In genomic region chr2:153693413-153693812, GRCm38 (mm10) we compare ENCODE assay signal across 20 mouse cellular contexts. TPM values are rescaled to one million over a fixed set of nuclear protein-coding genes. Genes with fewer than 3 reads are reported as not detected.
DNase-seq lines count a peak whose midpoint lies in the region; ATAC-seq and TF ChIP-seq lines count a peak whose summit lies in the region.
"Not testable (repeated sequence)": the region's sequence is repeated elsewhere in the genome, so short reads cannot be mapped to it uniquely, and the experiment has no call there.
"Had no signal": no experiment of that assay in that cellular context is flagged by ENCODE, and none has a peak within 500 bp of the region (broad histone marks: within the 10 kb centered on the region; RNA-seq: fewer than 3 reads in every experiment).

No protein-coding gene starts in this region.

- H3K9me3 ChIP-seq in intestine, embryonic 15.5 days; kidney, embryonic 15.5 days (replicated peaks); kidney, postnatal 0 days (replicated peaks; ENCODE audit: low read length); liver, embryonic 12.5 days (replicated peaks); liver, embryonic 15.5 days (replicated peaks); liver, postnatal 0 days (ENCODE audit: low read length): not testable (repeated sequence)

- not testable (repeated sequence) for TF ChIP-seq CTCF in kidney, postnatal 0 days (IDR thresholded peaks at IDR 0.05; ENCODE audit: low read depth); liver, postnatal 0 days (IDR thresholded peaks at IDR 0.05; ENCODE audit: low read depth)

- TF ChIP-seq EP300 in liver, postnatal 0 days (IDR thresholded peaks at IDR 0.05; ENCODE audit: low read depth): not testable (repeated sequence)

- H3K27me3 ChIP-seq in intestine, embryonic 15.5 days (replicated peaks); kidney, embryonic 15.5 days; kidney, postnatal 0 days (ENCODE audit: insufficient read depth, low read length); liver, embryonic 12.5 days (replicated peaks); liver, embryonic 15.5 days; liver, postnatal 0 days (ENCODE audit: insufficient read depth, low read length): not testable (repeated sequence)

- not testable (repeated sequence) for H3K4me2 ChIP-seq in intestine, embryonic 15.5 days (replicated peaks); kidney, embryonic 15.5 days; kidney, postnatal 0 days (ENCODE audit: low read length); liver, embryonic 12.5 days; liver, embryonic 15.5 days; liver, postnatal 0 days (ENCODE audit: low read depth, low read length)

- not testable (repeated sequence) for H3K4me1 ChIP-seq in intestine, embryonic 15.5 days (replicated peaks); kidney, embryonic 15.5 days; kidney, postnatal 0 days (replicated peaks; ENCODE audit: insufficient read depth, low read length); liver, embryonic 12.5 days; liver, embryonic 15.5 days (replicated peaks); liver, postnatal 0 days (ENCODE audit: insufficient read depth)

- not testable (repeated sequence) for DNase-seq in kidney, postnatal 0 days (ENCODE audit: low spot score); liver, postnatal 0 days

- 73% methylated on average over 7 of the region's 7 CpGs for WGBS in intestine, embryonic 15.5 days
- WGBS in kidney, embryonic 15.5 days: 72% methylated on average over 7 of the region's 7 CpGs
- whole genome bisulfite sequencing in kidney, postnatal 0 days: 51% methylated on average over 5 of the region's 7 CpGs
- WGBS in liver, embryonic 12.5 days (ENCODE audit: insufficient replicate concordance): 67% methylated on average over 7 of the region's 7 CpGs
- WGBS in liver, embryonic 15.5 days (ENCODE audit: insufficient replicate concordance): 62% methylated on average over 7 of the region's 7 CpGs
- 65% methylated on average over 7 of the region's 7 CpGs for WGBS in liver, postnatal 0 days (ENCODE audit: insufficient replicate concordance)

- not testable (repeated sequence) for H3K27ac ChIP-seq in intestine, embryonic 15.5 days; kidney, embryonic 15.5 days; kidney, postnatal 0 days; liver, embryonic 12.5 days; liver, embryonic 15.5 days (replicated peaks)
- peak overlapping the region; percentile 52; the same call in 1 of the 2 replicates for H3K27ac ChIP-seq in liver, postnatal 0 days (ENCODE audit: low read depth)

- ATAC-seq in common myeloid progenitor, adult 5-6 weeks (replicated peaks; ENCODE audit: low read depth, poor library complexity, severe bottlenecking): 0 out of 2 replicates have a peak, but pooled peaks have one; percentile 29
- ATAC-seq in intestine, embryonic 15.5 days: 0 out of 2 replicates have a peak, but pooled peaks have one; percentile 45
- peak; percentile 29; the same call in 1 of the 2 replicates for ATAC-seq in kidney, embryonic 15.5 days (replicated peaks; ENCODE audit: low FRiP score)
- ATAC-seq in kidney, postnatal 0 days (replicated peaks; ENCODE audit: low FRiP score, low read depth): 0 out of 2 replicates have a peak, but pooled peaks have one; percentile 66
- 0 out of 2 replicates have a peak, but pooled peaks have one; percentile 27 for ATAC-seq in liver, embryonic 12.5 days
- ATAC-seq in liver, embryonic 15.5 days (ENCODE audit: insufficient read depth): peak; percentile 34; the same call in 1 of the 2 replicates
- ATAC-seq in liver, postnatal 0 days: peak; percentile 98

- not testable (repeated sequence) for H3K4me3 ChIP-seq in intestine, embryonic 15.5 days (replicated peaks); kidney, embryonic 15.5 days (replicated peaks); kidney, postnatal 0 days (replicated peaks; ENCODE audit: low read depth, low read length); liver, embryonic 12.5 days; liver, embryonic 15.5 days (replicated peaks); liver, postnatal 0 days (ENCODE audit: low read depth, low read length)

- not testable (repeated sequence) for H3K9ac ChIP-seq in intestine, embryonic 15.5 days; kidney, embryonic 15.5 days; kidney, postnatal 0 days (ENCODE audit: low read depth, low read length); liver, embryonic 12.5 days; liver, embryonic 15.5 days; liver, postnatal 0 days (replicated peaks)

- H3K36me3 ChIP-seq in intestine, embryonic 15.5 days; kidney, embryonic 15.5 days; kidney, postnatal 0 days (ENCODE audit: insufficient read depth, low read length); liver, embryonic 12.5 days; liver, embryonic 15.5 days (replicated peaks); liver, postnatal 0 days (replicated peaks; ENCODE audit: insufficient read depth, low read length): not testable (repeated sequence)

RNA-seq across cellular contexts. Expression of gene Dnmt3c, which starts 3.0 kb away (rescaled TPM):
- total RNA-seq in common myeloid progenitor, adult 5-6 weeks (2017): not detected in 2 replicates
- polyA plus RNA-seq in intestine, embryonic 15.5 days (2015; fragmentation: Nextera tagmentation; extraction: Ambion mirVana): 0.09 TPM in 1 of 2 replicates, not detected in the other
- polyA plus RNA-seq in kidney, embryonic 15.5 days (2015; fragmentation: Nextera tagmentation; extraction: Ambion mirVana): not detected in 2 replicates
- 0.06 TPM in 1 of 2 replicates, not detected in the other for polyA plus RNA-seq in kidney, postnatal 0 days (2015; fragmentation: Nextera tagmentation; extraction: Ambion mirVana)
- 0.42 and 0.58 TPM in 2 replicates for polyA plus RNA-seq in liver, embryonic 12.5 days (2016; fragmentation: Nextera tagmentation; extraction: Ambion mirVana)
- 0.67 and 0.81 TPM in 2 replicates for polyA plus RNA-seq in liver, embryonic 15.5 days (2015; fragmentation: Nextera tagmentation; extraction: Ambion mirVana)
- polyA plus RNA-seq in liver, postnatal 0 days (2015; fragmentation: Nextera tagmentation; extraction: Ambion mirVana): 0.19 and 0.46 TPM in 2 replicates
- total RNA-seq: adrenal gland, adult 18-20 months; adrenal gland, adult 8-10 months; adrenal gland, postnatal 14 days; adrenal gland, postnatal 36 days; G1E had no signal
- polyA plus RNA-seq: activated CD4-positive, CD25-positive, alpha-beta regulatory T cell, adult 4 months; CD4-positive, CD25-positive, alpha-beta regulatory T cell, adult 4 months; embryonic facial prominence, embryonic 11.5 days; embryonic facial prominence, embryonic 13.5 days; embryonic facial prominence, embryonic 15.5 days; forebrain, embryonic 11.5 days; forebrain, embryonic 13.5 days; forebrain, embryonic 15.5 days had no signal

RNA-seq across cellular contexts. Expression of gene Dnmt3b, which starts 44.2 kb away (rescaled TPM):
- 28.5 and 29.9 TPM in 2 replicates for total RNA-seq in common myeloid progenitor, adult 5-6 weeks (2017)
- 8.1 and 8.6 TPM in 2 replicates for polyA plus RNA-seq in intestine, embryonic 15.5 days (2015; fragmentation: Nextera tagmentation; extraction: Ambion mirVana)
- polyA plus RNA-seq in kidney, embryonic 15.5 days (2015; fragmentation: Nextera tagmentation; extraction: Ambion mirVana): 15.7 and 16.5 TPM in 2 replicates
- polyA plus RNA-seq in kidney, postnatal 0 days (2015; fragmentation: Nextera tagmentation; extraction: Ambion mirVana): 9.4 and 10.5 TPM in 2 replicates
- polyA plus RNA-seq in liver, embryonic 12.5 days (2016; fragmentation: Nextera tagmentation; extraction: Ambion mirVana): 16.6 and 17.1 TPM in 2 replicates
- polyA plus RNA-seq in liver, embryonic 15.5 days (2015; fragmentation: Nextera tagmentation; extraction: Ambion mirVana): 4.3 and 4.4 TPM in 2 replicates
- polyA plus RNA-seq in liver, postnatal 0 days (2015; fragmentation: Nextera tagmentation; extraction: Ambion mirVana): 4.8 and 5.3 TPM in 2 replicates

RNA-seq across cellular contexts. Expression of gene Mapre1, which starts 47.7 kb away (rescaled TPM):
- 190 and 224 TPM in 2 replicates for total RNA-seq in common myeloid progenitor, adult 5-6 weeks (2017)
- 216 and 268 TPM in 2 replicates for polyA plus RNA-seq in intestine, embryonic 15.5 days (2015; fragmentation: Nextera tagmentation; extraction: Ambion mirVana)
- polyA plus RNA-seq in kidney, embryonic 15.5 days (2015; fragmentation: Nextera tagmentation; extraction: Ambion mirVana): 234 and 269 TPM in 2 replicates
- polyA plus RNA-seq in kidney, postnatal 0 days (2015; fragmentation: Nextera tagmentation; extraction: Ambion mirVana): 192 and 216 TPM in 2 replicates
- polyA plus RNA-seq in liver, embryonic 12.5 days (2016; fragmentation: Nextera tagmentation; extraction: Ambion mirVana): 199 and 200 TPM in 2 replicates
- 99.0 and 111 TPM in 2 replicates for polyA plus RNA-seq in liver, embryonic 15.5 days (2015; fragmentation: Nextera tagmentation; extraction: Ambion mirVana)
- 79.0 and 79.2 TPM in 2 replicates for polyA plus RNA-seq in liver, postnatal 0 days (2015; fragmentation: Nextera tagmentation; extraction: Ambion mirVana)

Comparison
In these comparisons a context has a peak if more than half of its experiments do, and no peak if none do; other contexts are left out.
1. ATAC-seq: peak in every context shown above with its lines; median percentile 98 in liver, postnatal 0 days; 66 in kidney, postnatal 0 days; 45 in intestine, embryonic 15.5 days; 34 in liver, embryonic 15.5 days; 29 in common myeloid progenitor, adult 5-6 weeks; 29 in kidney, embryonic 15.5 days; 27 in liver, embryonic 12.5 days.